Mouse (Mus musculus) neural tube, embryonic 13.5 days (tissue): ENCODE data around the gene Tex46. TPM values are rescaled to one million over a fixed set of nuclear protein-coding genes. Genes with fewer than 3 reads are reported as not detected.
A peak's percentile ranks its signal among the peaks of the same experiment; 100 is the strongest.

ENCODE experiments used
- ATAC-seq: fragments of 200-750 bp; cut with Nextera tagmentation; 2 replicates; pipeline ENCODE4 v1.8.0; 2017; ENCODE audit warnings: low read depth, mild to moderate bottlenecking, moderate TSS enrichment, moderate library complexity
- H3K27ac ChIP-seq: fragments of 300-500 bp; sonication (generic); replicated peaks from 2 replicates; pipeline ENCODE4 v1.5.1; 2015; ENCODE audit warnings: moderate library complexity, mild to moderate bottlenecking, inconsistent platforms
- H3K27me3 ChIP-seq: fragments of 300-500 bp; sonication (generic); 2 replicates; pipeline ENCODE4 v1.6.1; 2015; ENCODE audit warnings: mild to moderate bottlenecking, inconsistent platforms
- H3K36me3 ChIP-seq: fragments of 300-500 bp; sonication (generic); 2 replicates; pipeline ENCODE4 v1.6.1; 2015; ENCODE audit warnings: mild to moderate bottlenecking, inconsistent platforms
- H3K4me1 ChIP-seq: fragments of 300-500 bp; sonication (generic); replicated peaks from 2 replicates; pipeline ENCODE4 v1.6.1; 2015; ENCODE audit warnings: inconsistent platforms
- H3K4me2 ChIP-seq: fragments of 300-500 bp; sonication (generic); 2 replicates; pipeline ENCODE4 v1.6.1; 2015; ENCODE audit warnings: inconsistent platforms, mild to moderate bottlenecking, moderate library complexity
- H3K4me3 ChIP-seq: fragments of 300-500 bp; sonication (generic); 2 replicates; pipeline ENCODE4 v1.5.1; 2015; ENCODE audit warnings: mild to moderate bottlenecking, inconsistent platforms
- H3K9ac ChIP-seq: fragments of 300-500 bp; sonication (generic); 2 replicates; pipeline ENCODE4 v1.6.1; 2015; ENCODE audit warnings: moderate library complexity, mild to moderate bottlenecking, inconsistent platforms
- H3K9me3 ChIP-seq: fragments of 300-500 bp; sonication (generic); 2 replicates; pipeline ENCODE4 v1.6.1; 2016; ENCODE audit warnings: inconsistent platforms
- WGBS: fragments of 180-500 bp; shearing (Covaris S2); methylation state at CpG from one replicate; pipeline ENCODE4 v1.1.7; 2015; 5-methylcytosine and 5-hydroxymethylcytosine counted together
- polyA plus RNA-seq: library from polyadenylated mRNA; unstranded; fragments of >200 nt; fragmentation: Nextera tagmentation; extraction: Ambion mirVana; gene quantifications from 2 replicates; pipeline ENCODE4 v1.2.1, GENCODE M21; 2015

The Tex46 gene
- polyA plus RNA-seq, result not detected in 2 replicates

DNA sequence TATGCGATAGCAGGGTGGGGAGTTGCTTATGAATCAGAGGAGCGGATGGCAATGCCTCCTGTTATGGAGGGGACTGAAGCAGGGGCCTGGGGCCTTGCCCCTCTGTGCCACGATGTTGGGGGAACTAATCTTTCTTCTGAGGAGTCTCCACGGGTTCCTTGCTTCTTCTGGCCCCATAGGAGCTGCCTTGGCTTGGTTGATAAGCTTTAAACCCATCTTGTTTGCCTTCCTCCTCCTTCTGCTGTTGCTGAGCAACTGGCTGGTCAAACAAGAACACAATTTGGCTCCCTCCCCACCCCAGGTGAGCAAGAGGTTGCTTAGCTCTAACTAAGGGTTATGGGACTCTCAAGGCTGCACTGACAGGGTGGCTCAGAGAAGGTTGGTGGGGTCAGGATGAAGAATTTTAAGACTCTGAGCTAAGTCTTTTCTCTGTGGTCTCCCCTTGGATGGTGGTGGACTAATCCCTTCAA lies at the start of gene Tex46:
Gene Tex46, plus strand, starts transcription at position 51 of the 470 bp plus-strand sequence.
- no peak for ATAC-seq
- no peaks in the 10 kb centered on the region for H3K27me3 ChIP-seq
- H3K9ac ChIP-seq, result no peak within 1 kb of the TSS
- H3K4me1 ChIP-seq, result no peaks in the 10 kb centered on the region
- H3K4me3 ChIP-seq, result no peak within 1 kb of the TSS
- no peaks in the 10 kb centered on the region for H3K36me3 ChIP-seq
- H3K4me2 ChIP-seq, result no peak within 1 kb of the TSS
- H3K27ac ChIP-seq, result no peak within 1 kb of the TSS
- no peaks in the 10 kb centered on the region for H3K9me3 ChIP-seq
- WGBS, result 64% methylated on average over 4 of the region's 4 CpGs

DNA sequence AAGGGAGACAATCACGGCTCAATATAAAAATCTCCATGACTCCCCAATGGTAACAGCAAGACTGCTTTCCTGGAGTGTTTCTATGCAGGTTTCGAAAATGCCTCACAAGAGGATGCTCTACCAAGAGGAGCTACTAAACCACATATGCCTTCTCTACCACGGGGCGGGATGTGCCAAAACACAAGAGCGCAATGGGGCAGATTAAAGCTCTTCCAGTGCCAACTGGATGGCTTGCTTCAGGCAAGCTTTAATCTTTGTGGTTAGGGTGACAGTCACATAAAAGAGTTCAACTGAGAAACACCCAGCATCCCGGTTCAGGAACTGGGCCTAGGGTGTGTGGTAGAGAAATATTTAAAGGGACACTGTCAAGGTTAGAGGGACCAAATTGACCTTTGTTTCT lies 47.5 kb upstream of the Tex46 start:
- no peak overlapping the region; the same call in 1 of the 2 replicates for H3K27ac ChIP-seq
- no peak overlapping the region for H3K4me3 ChIP-seq
- H3K9me3 ChIP-seq, result no peaks in the 10 kb centered on the region
- H3K4me2 ChIP-seq, result no peak overlapping the region
- H3K27me3 ChIP-seq, result no peaks in the 10 kb centered on the region
- no peak overlapping the region for H3K9ac ChIP-seq
- H3K4me1 ChIP-seq, result peaks cover 5% of the 10 kb centered on the region; the same call in 1 of the 2 replicates
- ATAC-seq, result no peak
- peaks cover 81% of the 10 kb centered on the region for H3K36me3 ChIP-seq
- 85% methylated on average over 6 of the region's 6 CpGs for WGBS

DNA sequence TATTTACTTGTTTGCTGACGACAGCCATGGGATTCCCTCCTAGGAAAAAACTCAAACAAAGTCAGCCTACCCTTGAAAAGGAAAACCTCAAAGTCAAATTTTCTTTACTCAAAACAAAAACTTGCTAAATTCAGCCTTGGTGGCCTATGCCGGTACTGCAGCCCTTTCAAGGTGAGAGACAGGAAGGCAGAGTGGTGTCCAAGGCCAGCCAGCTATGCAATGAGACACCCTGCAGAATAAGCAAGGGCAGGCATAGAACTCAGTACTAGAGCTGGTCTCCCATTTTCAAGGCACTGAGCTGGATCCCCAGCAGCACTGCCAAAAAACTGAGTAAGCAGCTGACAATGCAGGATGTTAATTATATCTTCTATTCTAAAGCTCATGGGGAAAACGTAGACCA lies 41.6 kb upstream of the Tex46 start:
- no peak overlapping the region for H3K27ac ChIP-seq
- no peak overlapping the region for H3K4me3 ChIP-seq
- no peak for ATAC-seq
- WGBS, result 83% methylated on average over 3 of the region's 3 CpGs
- H3K4me1 ChIP-seq, result no peaks in the 10 kb centered on the region
- H3K9me3 ChIP-seq, result no peaks in the 10 kb centered on the region
- no peak overlapping the region for H3K9ac ChIP-seq
- H3K36me3 ChIP-seq, result peaks cover 82% of the 10 kb centered on the region
- H3K27me3 ChIP-seq, result no peaks in the 10 kb centered on the region
- H3K4me2 ChIP-seq, result no peak overlapping the region

DNA sequence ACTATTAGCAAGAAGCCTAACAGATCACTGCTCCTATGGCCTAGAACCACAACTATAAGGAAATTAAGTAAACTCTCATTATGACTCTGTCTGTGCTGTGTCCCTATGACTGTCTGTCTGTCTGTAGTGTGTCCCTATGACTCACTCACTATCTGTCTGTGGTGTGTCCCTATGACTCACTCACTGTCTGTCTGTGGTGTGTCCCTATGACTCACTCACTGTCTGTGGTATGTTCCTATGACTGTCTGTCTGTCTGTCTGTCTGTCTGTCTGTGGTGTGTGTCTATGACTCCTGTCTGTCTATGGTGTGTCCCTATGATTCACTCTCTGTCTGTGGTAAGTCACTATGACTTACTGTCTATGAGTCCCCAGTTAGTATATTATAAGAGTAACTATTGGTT lies 40.2 kb upstream of the Tex46 start:
- no peak; the same call in 1 of the 2 replicates for ATAC-seq
- H3K36me3 ChIP-seq, result peaks cover 71% of the 10 kb centered on the region
- no peak overlapping the region for H3K4me3 ChIP-seq

DNA sequence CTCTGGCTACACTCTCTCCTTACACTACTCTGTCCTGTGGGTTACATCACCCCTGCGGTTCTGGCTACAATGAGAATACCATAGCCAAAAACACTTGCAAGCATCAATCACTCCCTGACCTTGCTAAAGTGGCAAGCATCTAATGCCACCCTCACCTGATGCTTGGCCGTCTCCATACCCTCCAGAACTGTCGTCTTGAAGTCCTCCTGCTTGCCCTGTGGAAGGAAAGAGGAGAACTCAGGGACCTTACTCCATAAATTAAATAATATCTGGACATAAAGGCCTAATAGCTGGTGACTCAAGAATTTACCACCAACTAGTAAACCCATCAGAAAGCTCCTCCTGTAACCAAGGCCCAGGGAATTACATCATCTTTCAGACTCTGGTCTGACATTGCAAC lies 28.4 kb upstream of the Tex46 start:
- no peak for ATAC-seq
- H3K9ac ChIP-seq, result no peak overlapping the region
- H3K36me3 ChIP-seq, result peaks cover 6% of the 10 kb centered on the region; the same call in 1 of the 2 replicates
- 83% methylated on average over 3 of the region's 3 CpGs for WGBS
- H3K4me1 ChIP-seq, result peaks cover 45% of the 10 kb centered on the region
- no peak overlapping the region for H3K4me2 ChIP-seq
- no peaks in the 10 kb centered on the region for H3K27me3 ChIP-seq
- no peak overlapping the region for H3K4me3 ChIP-seq
- no peak overlapping the region for H3K27ac ChIP-seq
- no peaks in the 10 kb centered on the region for H3K9me3 ChIP-seq

More for the DNA sequence above, 40.2 kb upstream of the Tex46 start:
- no peak overlapping the region for H3K27ac ChIP-seq
- no peaks in the 10 kb centered on the region; the same call in 1 of the 2 replicates for H3K4me1 ChIP-seq
- no peaks in the 10 kb centered on the region for H3K27me3 ChIP-seq
- H3K4me2 ChIP-seq, result no peak overlapping the region
- H3K9me3 ChIP-seq, result no peaks in the 10 kb centered on the region
- no peak overlapping the region for H3K9ac ChIP-seq

DNA sequence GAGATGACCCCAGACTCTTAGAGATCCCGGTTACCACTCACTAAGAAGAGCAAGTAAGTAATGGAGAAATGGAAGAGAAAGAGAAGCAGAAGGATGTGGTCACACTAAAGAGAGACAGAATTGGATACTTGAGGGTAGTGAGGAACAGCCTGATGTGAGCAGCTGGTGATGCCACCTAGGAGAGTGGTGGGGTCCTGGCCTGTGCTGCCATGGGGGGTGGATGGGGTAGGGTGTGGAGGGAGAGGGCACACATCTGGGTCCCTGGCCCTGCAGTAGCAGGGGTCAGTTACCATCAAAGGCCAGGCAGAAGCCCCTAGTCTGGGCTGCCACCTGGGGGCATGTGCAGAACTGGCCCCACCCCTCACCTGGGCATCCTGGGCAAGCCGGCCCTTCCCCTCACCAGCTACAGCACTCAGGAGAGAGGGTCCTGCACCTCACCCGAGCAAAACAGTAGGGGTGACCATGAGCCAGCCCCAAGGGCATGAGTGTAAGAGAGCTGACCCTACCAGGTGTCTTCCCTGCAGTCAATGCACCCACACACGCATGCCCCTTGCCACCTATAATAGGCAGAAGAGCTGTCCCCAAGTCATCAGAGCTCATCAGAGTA lies 22.9 kb upstream of the Tex46 start:
- Histone ChIP-seq H3K4me1 (peaks cover 66% of the 10 kb centered on the region), H3K4me2 (no peak overlapping the region), H3K36me3 (peaks cover 13% of the 10 kb centered on the region), H3K27me3 (no peaks in the 10 kb centered on the region), H3K27ac (no peak overlapping the region), H3K4me3 (no peak overlapping the region), H3K9ac (no peak overlapping the region), H3K9me3 (no peaks in the 10 kb centered on the region)
- peak; percentile 50; the same call in 1 of the 2 replicates for ATAC-seq
- WGBS, result 94% methylated on average over 4 of the region's 4 CpGs

DNA sequence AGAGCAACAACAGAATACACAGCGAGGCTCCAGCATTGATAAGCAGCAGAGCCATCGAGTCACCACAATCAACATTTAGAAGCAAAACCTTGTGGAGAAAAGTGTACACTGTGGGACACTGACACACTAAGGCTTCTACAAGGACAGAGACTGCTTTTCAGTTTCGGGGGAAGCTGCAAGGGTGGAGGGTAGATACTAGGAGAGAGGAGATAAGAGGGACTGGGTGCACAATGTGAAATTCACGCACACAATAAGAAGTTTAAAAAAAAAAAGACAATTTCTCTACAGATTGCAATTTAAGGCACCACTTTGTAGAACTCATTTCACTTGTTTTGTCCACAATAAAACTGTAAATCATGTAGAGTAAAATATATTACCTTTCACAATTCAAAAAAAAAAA lies 22.2 kb upstream of the Tex46 start:
- Histone ChIP-seq H3K9ac (no peak overlapping the region), H3K36me3 (peaks cover 17% of the 10 kb centered on the region), H3K4me1 (peaks cover 65% of the 10 kb centered on the region), H3K27ac (no peak overlapping the region), H3K4me2 (no peak overlapping the region), H3K27me3 (no peaks in the 10 kb centered on the region), H3K4me3 (no peak overlapping the region), H3K9me3 (no peaks in the 10 kb centered on the region)
- ATAC-seq, result no peak
- WGBS, result 90% methylated on average over 4 of the region's 4 CpGs

DNA sequence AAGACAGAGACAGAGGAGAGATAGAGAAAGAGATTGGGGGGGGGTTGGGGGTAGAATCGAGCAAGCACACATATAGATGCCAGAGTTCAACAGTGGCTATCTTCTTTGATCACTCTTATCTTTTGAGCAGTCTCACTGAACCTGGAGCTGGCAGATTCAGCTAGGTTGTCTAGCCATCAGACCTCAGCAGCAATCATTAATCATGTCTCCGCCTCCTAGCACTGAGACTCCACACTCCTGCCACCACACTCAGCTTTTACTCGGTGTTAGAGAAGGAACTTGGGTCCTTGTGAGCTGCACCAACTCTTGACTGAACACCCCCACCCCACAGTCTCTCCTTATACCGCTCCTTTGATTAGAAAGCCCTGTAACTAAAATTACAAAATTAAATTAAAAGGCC lies 18.1 kb upstream of the Tex46 start:
- Histone ChIP-seq H3K27ac (no peak overlapping the region), H3K4me3 (no peak overlapping the region), H3K9ac (no peak overlapping the region), H3K36me3 (peaks cover 17% of the 10 kb centered on the region), H3K4me1 (peaks cover 72% of the 10 kb centered on the region), H3K27me3 (no peaks in the 10 kb centered on the region), H3K4me2 (no peak overlapping the region), H3K9me3 (no peaks in the 10 kb centered on the region)
- WGBS, result 73% methylated on average over 4 of the region's 4 CpGs
- no peak for ATAC-seq

DNA sequence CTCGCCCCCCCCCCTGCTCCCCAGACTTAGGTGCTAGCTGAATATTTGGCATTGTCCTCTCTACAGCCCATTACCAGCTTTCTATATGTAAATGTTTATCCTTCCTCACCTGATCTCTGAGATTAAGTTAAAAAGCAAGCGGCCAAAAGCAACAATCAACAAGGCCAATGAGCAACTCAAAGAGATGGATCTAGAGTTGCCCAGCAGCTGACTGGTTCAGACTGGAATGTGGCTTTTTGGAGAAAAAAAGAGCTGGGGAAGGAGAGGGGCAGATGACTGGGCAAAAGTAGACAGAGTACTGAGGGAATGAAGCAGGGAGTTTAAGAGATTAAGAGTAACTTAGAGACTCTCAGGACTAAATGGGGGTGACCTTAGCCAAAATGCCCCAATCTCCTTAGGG lies 16.2 kb upstream of the Tex46 start:
- Histone ChIP-seq H3K4me1 (peaks cover 76% of the 10 kb centered on the region), H3K36me3 (peaks cover 17% of the 10 kb centered on the region), H3K4me2 (no peak overlapping the region), H3K4me3 (no peak overlapping the region), H3K9ac (no peak overlapping the region), H3K27me3 (no peaks in the 10 kb centered on the region), H3K27ac (no peak overlapping the region), H3K9me3 (no peaks in the 10 kb centered on the region)
- no peak for ATAC-seq
- 84% methylated on average over 2 of the region's 2 CpGs for WGBS

DNA sequence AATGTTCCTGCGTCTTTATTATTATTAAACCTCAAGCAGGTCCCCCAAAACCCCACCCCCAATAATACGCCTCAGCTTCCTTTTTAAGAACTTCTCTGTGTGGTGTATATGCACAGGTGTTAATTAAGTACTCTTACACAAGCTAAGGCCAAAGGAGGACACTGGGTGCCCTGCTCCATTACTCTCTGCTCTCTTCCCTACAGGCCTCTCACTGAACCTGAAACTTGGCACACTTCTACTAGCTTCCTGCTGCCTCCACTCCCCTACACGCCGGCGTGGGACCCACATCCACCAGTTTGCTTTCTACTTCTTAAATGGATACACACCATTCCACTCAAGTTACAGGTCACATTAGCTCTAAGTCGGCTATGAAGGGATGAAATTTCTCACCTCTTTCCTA lies 15.0 kb upstream of the Tex46 start:
- peaks cover 9% of the 10 kb centered on the region for H3K36me3 ChIP-seq
- 85% methylated on average over 6 of the region's 6 CpGs for WGBS
- no peaks in the 10 kb centered on the region for H3K9me3 ChIP-seq
- H3K4me3 ChIP-seq, result no peak overlapping the region
- H3K4me2 ChIP-seq, result no peak overlapping the region
- no peak overlapping the region for H3K9ac ChIP-seq
- peaks cover 72% of the 10 kb centered on the region for H3K4me1 ChIP-seq
- ATAC-seq, result no peak
- no peaks in the 10 kb centered on the region for H3K27me3 ChIP-seq
- no peak overlapping the region for H3K27ac ChIP-seq

DNA sequence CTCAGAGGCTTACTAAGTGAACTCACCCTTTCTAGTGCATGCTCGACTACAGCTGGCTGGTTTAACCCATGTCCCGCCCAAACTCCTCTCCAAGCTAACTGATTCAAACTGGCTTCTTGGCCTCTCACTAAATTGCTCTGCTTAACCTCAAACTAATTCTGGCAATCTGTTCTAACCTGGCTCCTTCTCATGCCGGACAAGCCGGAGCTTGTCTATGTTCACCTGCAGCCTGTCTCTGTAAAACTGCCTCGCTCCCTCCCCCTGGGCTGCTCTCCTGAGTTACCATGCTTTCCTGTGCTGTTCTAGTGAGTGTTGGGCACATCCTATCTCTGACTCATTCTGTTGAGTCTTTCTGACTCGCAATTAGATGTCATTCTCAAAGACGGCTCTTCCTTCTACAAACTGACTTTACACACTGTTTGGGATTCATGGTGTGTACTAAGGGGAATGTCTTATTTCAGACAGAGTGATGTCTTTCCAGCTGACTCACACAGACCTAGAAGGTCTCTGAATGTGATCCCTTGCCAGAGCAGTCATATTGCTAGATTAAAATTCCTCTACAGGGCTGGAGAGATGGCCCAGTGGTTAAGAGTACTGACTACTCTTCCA lies 11.9 kb upstream of the Tex46 start:
- peaks cover 64% of the 10 kb centered on the region for H3K4me1 ChIP-seq
- H3K36me3 ChIP-seq, result no peaks in the 10 kb centered on the region
- no peaks in the 10 kb centered on the region for H3K9me3 ChIP-seq
- WGBS, result 90% methylated on average over 7 of the region's 7 CpGs
- no peaks in the 10 kb centered on the region for H3K27me3 ChIP-seq
- H3K9ac ChIP-seq, result no peak overlapping the region
- no peak overlapping the region for H3K4me2 ChIP-seq
- no peak for ATAC-seq
- no peak overlapping the region for H3K4me3 ChIP-seq
- H3K27ac ChIP-seq, result no peak overlapping the region

DNA sequence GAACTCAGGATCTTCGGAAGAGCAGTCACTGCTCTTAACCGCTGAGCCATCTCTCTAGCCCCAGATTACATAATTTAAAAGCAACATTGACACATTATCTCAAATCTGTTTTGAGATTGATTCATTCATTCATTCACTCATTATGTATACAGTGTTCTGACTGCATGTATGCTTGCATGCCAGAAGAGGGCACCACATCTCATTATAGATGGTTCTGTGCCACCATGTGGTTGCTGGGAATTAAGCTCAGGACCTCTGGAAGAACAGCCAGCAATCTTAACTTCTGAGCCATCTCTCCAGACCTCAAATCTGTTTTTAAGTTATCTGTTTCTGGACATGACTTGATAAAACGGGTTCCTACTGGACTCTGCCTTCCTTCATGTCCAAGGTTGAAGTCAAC lies 10.4 kb upstream of the Tex46 start:
- H3K36me3 ChIP-seq, result no peaks in the 10 kb centered on the region
- no peak overlapping the region for H3K9ac ChIP-seq
- ATAC-seq, result no peak
- H3K27ac ChIP-seq, result no peak overlapping the region
- H3K4me1 ChIP-seq, result peaks cover 50% of the 10 kb centered on the region
- no peaks in the 10 kb centered on the region for H3K9me3 ChIP-seq
- no peaks in the 10 kb centered on the region for H3K27me3 ChIP-seq
- WGBS, result 95% methylated on average over 3 of the region's 3 CpGs
- peak overlapping the region; percentile 99; the same call in 1 of the 2 replicates for H3K4me3 ChIP-seq
- peak overlapping the region; percentile 76 for H3K4me2 ChIP-seq

DNA sequence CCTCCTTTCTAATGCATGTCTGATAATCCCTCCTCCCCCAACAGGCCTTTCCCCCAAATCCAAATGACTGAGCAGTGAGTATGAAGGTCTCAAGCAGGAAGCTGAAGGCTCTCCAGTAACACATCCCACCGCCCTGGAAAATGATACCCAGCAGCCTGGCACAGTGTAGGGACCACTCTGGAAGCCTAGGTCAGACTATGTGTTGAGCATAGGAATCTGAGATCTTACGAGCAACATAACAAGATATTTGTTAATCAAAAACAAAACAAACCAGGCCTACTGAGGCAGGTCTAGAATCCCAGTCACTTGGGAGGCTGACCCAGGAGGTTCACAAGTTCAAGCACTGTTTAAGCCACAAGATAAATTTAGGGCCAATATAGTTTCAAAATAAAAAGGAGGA lies 9.7 kb upstream of the Tex46 start:
- Histone ChIP-seq H3K4me1 (peaks cover 43% of the 10 kb centered on the region), H3K4me2 (peak overlapping the region; percentile 76), H3K4me3 (peak overlapping the region; percentile 99), H3K27me3 (no peaks in the 10 kb centered on the region), H3K9ac (peak overlapping the region; percentile 100), H3K36me3 (no peaks in the 10 kb centered on the region), H3K27ac (no peak overlapping the region), H3K9me3 (no peaks in the 10 kb centered on the region)
- 87% methylated on average over 2 of the region's 2 CpGs for WGBS
- ATAC-seq, result no peak
